Mouse (Mus musculus) megakaryocyte, adult 5-6 weeks (primary cell): ENCODE data around the gene Rcvrn. TPM values are rescaled to one million over a fixed set of nuclear protein-coding genes. Genes with fewer than 3 reads are reported as not detected.

Experiments used
- ATAC-seq: 2 replicates; pipeline ENCODE4 v1.8.0; 2016; ENCODE audit warnings: mild to moderate bottlenecking, inconsistent platforms; ENCODE audit not compliant: poor library complexity, severe bottlenecking
- total RNA-seq, 2 experiments: library from RNA; stranded (forward) in 1 of 2; stranded (reverse) in 1 of 2; fragments of 153-499, 151-499 nt in 1 of 2; fragments of 221-1000, 200-1000 nt in 1 of 2; gene quantifications; 2 replicates each; pipeline versions ENCODE4 v1.2.3 to v1.2.4; 2015 to 2017

Gene Rcvrn
- 0.21 TPM in 1 of 2 replicates, not detected in the other for total RNA-seq (2015)
- total RNA-seq (2017), result not detected in 2 replicates

GRCm38 (mm10) chr11:67694703-67695376 is at the start of gene Rcvrn:
Gene Rcvrn (plus strand): TSS chr11:67695326.
- no peak for ATAC-seq

DNA sequence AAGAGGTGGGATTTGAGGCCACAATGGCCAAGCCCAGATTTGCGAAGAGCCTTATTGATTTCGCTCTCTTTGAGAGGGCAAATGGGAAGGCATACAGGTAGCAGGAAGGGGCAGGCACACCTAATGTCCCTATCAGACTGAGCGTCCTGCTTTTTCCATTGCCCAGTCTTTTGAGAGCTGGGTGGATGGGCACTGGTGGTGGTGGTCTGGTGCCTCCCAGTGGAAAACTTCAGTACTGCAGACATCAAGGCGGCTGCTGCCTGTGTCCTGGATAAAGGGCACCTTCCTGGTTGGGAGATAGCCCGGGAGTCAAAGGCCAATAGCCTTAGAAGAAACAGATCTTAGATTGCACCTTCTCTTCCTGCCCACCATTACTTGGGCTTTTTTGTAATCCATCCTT is 47.4 kb upstream of the Rcvrn start:
- ATAC-seq, result peak; percentile 91

DNA sequence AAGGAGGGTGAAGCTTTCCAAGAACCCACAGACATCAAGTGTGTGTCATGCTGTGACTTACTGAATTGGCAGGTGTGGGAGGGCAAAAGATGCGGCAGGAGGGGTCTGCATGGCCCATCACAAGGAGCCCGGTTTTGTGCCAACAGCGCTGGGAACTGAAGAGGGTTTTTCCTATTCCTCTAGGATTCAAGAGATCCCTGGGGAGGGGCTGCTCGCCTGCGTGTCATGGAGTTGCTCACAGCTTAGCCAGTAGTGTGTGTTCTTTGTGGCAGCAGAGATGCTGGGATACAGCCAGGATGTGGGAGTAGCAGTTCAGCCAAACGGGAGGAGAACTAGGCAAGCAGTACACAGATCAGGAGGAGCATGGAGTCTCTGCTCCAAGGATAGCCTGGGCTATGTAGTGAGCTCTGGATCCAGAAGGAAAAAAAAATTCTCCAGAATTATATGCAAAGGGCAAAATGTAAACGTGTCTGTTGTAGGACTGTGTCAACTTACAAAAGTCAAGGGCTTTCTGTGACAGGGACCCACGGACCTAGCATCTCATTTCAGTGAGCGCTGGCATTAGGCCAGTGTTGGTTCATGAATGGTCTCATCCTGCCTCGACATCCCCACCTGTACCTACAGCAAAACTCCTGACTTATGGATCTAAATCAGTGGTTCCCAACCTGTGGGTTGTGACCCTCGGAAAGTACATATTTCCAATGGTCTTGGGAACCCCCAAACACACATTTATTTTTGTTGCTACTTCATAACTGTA is 46.3 kb upstream of the Rcvrn start:
- no peak for ATAC-seq

- ATAC-seq, result 0 out of 2 replicates have a peak, but pooled peaks have one; percentile 17
Observed at GRCm38 (mm10) chr11:67649971-67650707, 45.0 kb upstream of the Rcvrn start.

- no peak for ATAC-seq
Observed at GRCm38 (mm10) chr11:67651731-67652130, 43.4 kb upstream of the Rcvrn start.

DNA sequence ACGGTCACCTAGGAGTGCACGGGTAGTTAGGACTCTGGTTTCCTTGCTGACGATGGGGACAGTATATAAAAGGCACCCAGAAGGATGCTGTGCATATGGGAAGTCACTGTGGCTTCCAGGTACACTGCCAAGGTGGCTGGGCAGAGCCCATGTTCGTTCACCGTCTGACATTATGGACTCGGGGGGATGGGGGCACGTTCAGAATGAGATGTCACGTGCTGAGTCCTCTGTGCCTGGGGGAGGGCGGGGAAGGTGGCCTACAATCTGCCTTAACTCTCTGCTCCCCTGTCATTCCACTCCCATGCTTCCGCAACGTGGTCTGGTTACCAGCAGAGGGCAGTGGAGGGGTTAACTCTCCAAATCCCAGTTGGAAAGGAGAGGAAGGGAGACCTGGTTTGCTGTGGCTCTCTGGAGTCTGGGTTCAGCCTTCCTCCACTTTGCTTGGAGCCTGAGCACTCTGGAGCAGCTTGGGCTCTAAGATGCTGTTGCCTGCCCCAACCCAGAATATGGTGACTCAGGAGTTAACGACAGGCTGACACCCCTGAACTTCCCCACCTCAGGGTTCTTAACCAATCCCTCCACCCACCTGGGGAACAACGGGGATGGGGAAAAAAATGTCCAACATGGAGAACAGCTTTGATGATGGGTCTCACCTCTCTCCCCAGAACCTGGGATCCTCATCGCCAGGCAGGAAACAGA is 42.8 kb upstream of the Rcvrn start:
- 0 out of 2 replicates have a peak, but pooled peaks have one; percentile 25 for ATAC-seq

- ATAC-seq, result no peak
Observed at GRCm38 (mm10) chr11:67652893-67653255, 42.3 kb upstream of the Rcvrn start.

GRCm38 (mm10) chr11:67653521-67654090 is 41.5 kb upstream of the Rcvrn start:
- ATAC-seq, result no peak

GRCm38 (mm10) chr11:67654514-67654913 is 40.6 kb upstream of the Rcvrn start:
- ATAC-seq, result no peak

- ATAC-seq, result no peak
Observed at GRCm38 (mm10) chr11:67655236-67655959, 39.7 kb upstream of the Rcvrn start.

GRCm38 (mm10) chr11:67656366-67656765 is 38.8 kb upstream of the Rcvrn start:
- no peak for ATAC-seq

- no peak for ATAC-seq
Observed at GRCm38 (mm10) chr11:67656811-67657210, 38.3 kb upstream of the Rcvrn start.

- peak; percentile 72 for ATAC-seq
Observed at GRCm38 (mm10) chr11:67657685-67658382, 37.3 kb upstream of the Rcvrn start.

- ATAC-seq, result no peak
Observed at GRCm38 (mm10) chr11:67661465-67661864, 33.7 kb upstream of the Rcvrn start.

DNA sequence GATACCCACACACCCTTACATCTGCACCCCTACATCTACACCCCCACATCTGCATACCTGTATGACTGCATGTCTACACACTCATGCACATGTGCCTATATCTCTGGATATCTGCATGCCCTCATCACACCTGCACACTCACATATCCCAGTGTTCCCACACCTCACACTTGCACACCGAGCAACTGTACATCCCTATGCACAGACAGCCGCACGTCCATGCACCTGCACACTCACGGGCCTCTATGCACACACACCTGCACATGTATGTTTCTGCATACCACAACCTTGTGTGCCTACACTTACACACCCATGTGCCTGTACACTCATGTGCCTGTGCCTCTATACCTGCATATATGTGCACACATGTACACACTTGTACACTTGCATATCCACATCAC is 31.7 kb upstream of the Rcvrn start:
- no peak for ATAC-seq

- ATAC-seq, result no peak
Observed at GRCm38 (mm10) chr11:67664261-67664660, 30.9 kb upstream of the Rcvrn start.

- no peak for ATAC-seq
Observed at GRCm38 (mm10) chr11:67664918-67665317, 30.2 kb upstream of the Rcvrn start.

DNA sequence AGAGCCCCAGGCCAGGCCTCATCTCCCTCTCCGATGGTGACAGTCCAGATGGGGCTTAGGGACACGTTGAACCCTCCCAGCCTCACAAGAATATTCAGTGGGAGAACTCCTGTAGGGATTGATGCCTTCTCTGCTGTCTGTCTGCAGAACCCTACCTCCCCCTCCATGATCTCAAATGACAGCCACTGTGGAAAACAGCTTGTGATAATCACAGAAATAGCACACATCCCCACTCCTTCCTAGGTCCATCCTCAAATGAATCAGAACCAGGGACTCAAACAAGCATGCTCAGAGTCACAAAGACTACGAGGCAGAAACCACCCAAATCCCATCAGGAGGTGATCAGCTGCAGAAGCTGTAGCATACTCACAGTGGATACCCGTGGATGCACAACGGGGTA is 29.0 kb upstream of the Rcvrn start:
- ATAC-seq, result no peak
